Mouse (Mus musculus) neural tube, embryonic 11.5 days (tissue): ENCODE results near the gene Ripk3. TPM values are rescaled to one million over a fixed set of nuclear protein-coding genes. Genes with fewer than 3 reads are reported as not detected.

Experiments used
- ATAC-seq: fragments of 200-750 bp; cut with Nextera tagmentation; 2 replicates; pipeline ENCODE4 v1.8.0; 2017; ENCODE audit warnings: moderate number of reproducible peaks, mild to moderate bottlenecking, moderate TSS enrichment, moderate library complexity; ENCODE audit not compliant: insufficient read depth, low FRiP score, low TSS enrichment
- DNase-seq: peaks from one replicate; pipeline ENCODE4 v3.0.0-alpha.2; 2015; ENCODE audit warnings: low spot score
- H3K27ac ChIP-seq: fragments of 300-500 bp; sonication (generic); 2 replicates; pipeline ENCODE4 v1.5.1; 2014; ENCODE audit warnings: low read depth, mild to moderate bottlenecking, low read length
- H3K27me3 ChIP-seq: fragments of 300-500 bp; sonication (generic); 2 replicates; pipeline ENCODE4 v1.6.1; 2014; ENCODE audit warnings: mild to moderate bottlenecking, low read length, mixed read lengths; ENCODE audit not compliant: control insufficient read depth, insufficient read depth
- H3K36me3 ChIP-seq: fragments of 300-500 bp; sonication (generic); 2 replicates; pipeline ENCODE4 v1.6.1; 2014; ENCODE audit warnings: mild to moderate bottlenecking, low read length, moderate library complexity, mixed read lengths; ENCODE audit not compliant: control insufficient read depth, insufficient read depth
- H3K4me1 ChIP-seq: fragments of 300-500 bp; sonication (generic); 2 replicates; pipeline ENCODE4 v1.6.1; 2014; ENCODE audit warnings: low read length, mixed read lengths; ENCODE audit not compliant: control insufficient read depth, insufficient read depth
- H3K4me2 ChIP-seq: fragments of 300-500 bp; sonication (generic); 2 replicates; pipeline ENCODE4 v1.6.1; 2014; ENCODE audit warnings: low read depth, mild to moderate bottlenecking, moderate library complexity
- H3K4me3 ChIP-seq: fragments of 300-500 bp; sonication (generic); 2 replicates; pipeline ENCODE4 v1.5.1; 2014; ENCODE audit warnings: low read depth, low read length
- H3K9ac ChIP-seq: fragments of 300-500 bp; sonication (generic); 2 replicates; pipeline ENCODE4 v1.6.1; 2014; ENCODE audit warnings: mild to moderate bottlenecking, low read length
- H3K9me3 ChIP-seq: fragments of 300-500 bp; sonication (generic); 2 replicates; pipeline ENCODE4 v1.6.1; 2016; ENCODE audit warnings: low read length; ENCODE audit not compliant: control insufficient read depth
- WGBS: fragments of 180-500 bp; shearing (Covaris S2); extraction: QIAGEN DNeasy Blood & Tissue Kit; methylation state at CpG from one replicate; pipeline ENCODE4 v1.1.7; 2014; 5-methylcytosine and 5-hydroxymethylcytosine counted together
- polyA plus RNA-seq: library from polyadenylated mRNA; unstranded; fragments of >200 nt; fragmentation: Nextera tagmentation; extraction: Ambion mirVana; gene quantifications from 2 replicates; pipeline ENCODE4 v1.2.1, GENCODE M21; 2014

Gene Ripk3
- polyA plus RNA-seq, 1 experiment from 2014 or later = 14.2 TPM

DNA sequence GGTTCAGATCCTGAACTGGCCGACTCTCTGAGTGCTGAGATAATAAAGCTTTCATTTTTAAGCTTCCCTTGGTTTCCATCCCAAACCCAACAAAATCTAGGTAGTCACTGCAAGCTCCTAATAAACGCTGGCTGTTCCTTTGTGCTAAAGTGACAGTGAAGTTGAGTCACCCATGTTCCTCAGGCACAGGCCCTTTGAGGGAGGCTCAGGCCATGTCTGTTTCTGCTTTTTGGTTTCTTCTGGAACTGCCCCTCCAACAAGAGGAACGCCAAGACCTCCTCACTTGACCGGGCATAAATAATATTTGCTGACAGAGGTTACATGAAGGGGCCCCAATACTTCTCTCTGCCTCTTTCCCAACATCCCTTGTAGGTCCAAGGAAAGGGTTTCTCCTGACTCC lies 52.9 kb downstream of the Ripk3 start:
- no peaks in the 10 kb centered on the region for H3K9me3 ChIP-seq
- WGBS = 86% methylated on average over 4 of the region's 4 CpGs
- H3K27ac ChIP-seq = no peak overlapping the region
- no peaks in the 10 kb centered on the region for H3K4me1 ChIP-seq
- no peak overlapping the region for H3K9ac ChIP-seq
- no peaks in the 10 kb centered on the region for H3K36me3 ChIP-seq
- DNase-seq = no peak
- ATAC-seq = no peak
- H3K4me3 ChIP-seq = no peak overlapping the region
- no peak overlapping the region for H3K4me2 ChIP-seq
- H3K27me3 ChIP-seq = no peaks in the 10 kb centered on the region

DNA sequence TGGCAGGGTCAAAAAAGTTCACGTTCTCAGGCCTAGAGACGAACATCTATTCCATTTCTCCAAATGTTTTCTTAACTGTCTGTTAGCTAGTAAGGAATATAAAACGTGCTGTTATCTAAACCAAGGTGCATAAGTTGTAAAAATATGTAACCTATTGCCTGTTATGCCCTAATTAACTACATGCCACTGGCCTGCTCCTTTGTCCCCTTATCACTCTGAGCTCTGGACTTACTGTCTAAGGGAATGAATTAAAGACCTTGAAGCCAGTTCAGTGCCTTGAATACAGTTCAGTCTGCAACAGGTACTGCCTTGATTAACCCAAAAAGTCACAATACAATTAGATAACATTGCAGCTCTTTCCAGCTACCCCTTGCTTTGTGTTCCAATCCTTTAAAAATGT lies 53.3 kb downstream of the Ripk3 start:
- Histone ChIP-seq H3K9ac (no peak overlapping the region), H3K4me2 (no peak overlapping the region), H3K36me3 (no peaks in the 10 kb centered on the region), H3K27me3 (no peaks in the 10 kb centered on the region), H3K9me3 (no peaks in the 10 kb centered on the region), H3K4me1 (no peaks in the 10 kb centered on the region), H3K27ac (no peak overlapping the region), H3K4me3 (no peak overlapping the region)
- no peak for DNase-seq
- WGBS = 77% methylated on average over 3 of the region's 3 CpGs
- ATAC-seq = no peak

Other genes starting within 250 kb of the Ripk3 start
- 14.5 and 14.7 TPM in 2 replicates for gene Pck2, start 248.6 kb downstream of the Ripk3 start, polyA plus RNA-seq
- 84.4 and 85.1 TPM in 2 replicates for gene Dcaf11, start 228.9 kb downstream of the Ripk3 start, polyA plus RNA-seq
- 0.80 TPM in 1 of 2 replicates, not detected in the other for gene A730061H03Rik, start 228.5 kb downstream of the Ripk3 start, polyA plus RNA-seq
- 4.7 and 6.8 TPM in 2 replicates for gene Fitm1, start 213.2 kb downstream of the Ripk3 start, polyA plus RNA-seq
- 112 and 123 TPM in 2 replicates for gene Psme1, start 210.7 kb downstream of the Ripk3 start, polyA plus RNA-seq
- 6.0 and 7.6 TPM in 2 replicates for gene Emc9, start 203.6 kb downstream of the Ripk3 start, polyA plus RNA-seq
- gene Psme2, start 197.8 kb downstream of the Ripk3 start, polyA plus RNA-seq = 188 and 218 TPM in 2 replicates
- gene Rnf31, start 197.2 kb downstream of the Ripk3 start, polyA plus RNA-seq = 10.2 and 13.0 TPM in 2 replicates
- 5.7 and 5.9 TPM in 2 replicates for gene Irf9, start 185.3 kb downstream of the Ripk3 start, polyA plus RNA-seq
- gene Rec8, start 170.8 kb downstream of the Ripk3 start, polyA plus RNA-seq = 12.0 and 12.4 TPM in 2 replicates
- 99.2 and 104 TPM in 2 replicates for gene Ipo4, start 152.9 kb downstream of the Ripk3 start, polyA plus RNA-seq
- 1.0 and 1.6 TPM in 2 replicates for gene Gm49378, start 151.0 kb downstream of the Ripk3 start, polyA plus RNA-seq
- gene Tm9sf1, start 145.1 kb downstream of the Ripk3 start, polyA plus RNA-seq = 64.2 and 65.8 TPM in 2 replicates
- 0.89 and 0.93 TPM in 2 replicates for gene Tssk4, start 138.7 kb downstream of the Ripk3 start, polyA plus RNA-seq
- 65.5 and 65.7 TPM in 2 replicates for gene Mdp1, start 128.4 kb downstream of the Ripk3 start, polyA plus RNA-seq
- 53.1 and 66.7 TPM in 2 replicates for gene Gmpr2, start 116.9 kb downstream of the Ripk3 start, polyA plus RNA-seq
- gene Nedd8, start 116.7 kb downstream of the Ripk3 start, polyA plus RNA-seq = 573 and 583 TPM in 2 replicates
- gene Tinf2, start 107.0 kb downstream of the Ripk3 start, polyA plus RNA-seq = 50.7 and 61.2 TPM in 2 replicates
- 0.37 and 0.57 TPM in 2 replicates for gene Tgm1, start 74.9 kb downstream of the Ripk3 start, polyA plus RNA-seq
- 26.5 and 29.3 TPM in 2 replicates for gene Rabggta, start 66.6 kb downstream of the Ripk3 start, polyA plus RNA-seq
- gene Dhrs1, start 43.2 kb downstream of the Ripk3 start, polyA plus RNA-seq = 68.6 and 76.8 TPM in 2 replicates
- gene Nop9, start 43.2 kb downstream of the Ripk3 start, polyA plus RNA-seq = 51.9 and 53.8 TPM in 2 replicates
- gene Cideb, start 30.4 kb downstream of the Ripk3 start, polyA plus RNA-seq = 0.32 TPM in 1 of 2 replicates, not detected in the other
- 0.20 and 0.52 TPM in 2 replicates for gene Ltb4r2, start 27.4 kb downstream of the Ripk3 start, polyA plus RNA-seq
- gene Ltb4r1, start 22.9 kb downstream of the Ripk3 start, polyA plus RNA-seq = 0.18 and 0.27 TPM in 2 replicates
- 8.9 and 9.0 TPM in 2 replicates for gene Adcy4, start 4.8 kb downstream of the Ripk3 start, polyA plus RNA-seq
- gene Nfatc4, start 34.3 kb upstream of the Ripk3 start, polyA plus RNA-seq = 25.9 and 33.7 TPM in 2 replicates
- gene Nynrin, start 65.1 kb upstream of the Ripk3 start, polyA plus RNA-seq = 15.1 and 16.0 TPM in 2 replicates
- gene Cbln3, start 95.5 kb upstream of the Ripk3 start, polyA plus RNA-seq = 0.13 and 0.22 TPM in 2 replicates
- gene Khnyn, start 96.1 kb upstream of the Ripk3 start, polyA plus RNA-seq = 11.8 and 13.0 TPM in 2 replicates
- 45.7 and 52.6 TPM in 2 replicates for gene Sdr39u1, start 111.4 kb upstream of the Ripk3 start, polyA plus RNA-seq
- gene Cma1, start 155.8 kb upstream of the Ripk3 start, polyA plus RNA-seq = not detected in 2 replicates
- not detected in 2 replicates for gene Cma2, start 162.1 kb upstream of the Ripk3 start, polyA plus RNA-seq
- gene Mcpt1, start 229.1 kb upstream of the Ripk3 start, polyA plus RNA-seq = not detected in 2 replicates
- gene Mcpt9, start 241.6 kb upstream of the Ripk3 start, polyA plus RNA-seq = not detected in 2 replicates